Mouse (Mus musculus) lung, embryonic 15.5 days (tissue): ENCODE measurements around the gene Akap7. TPM values are rescaled to one million over a fixed set of nuclear protein-coding genes. Genes with fewer than 3 reads are reported as not detected.
A peak's percentile ranks its signal among the peaks of the same experiment; 100 is the strongest.

Experiments
- ATAC-seq: fragments of 200-750 bp; cut with Nextera tagmentation; 2 replicates; pipeline ENCODE4 v1.8.0; 2017; ENCODE audit warnings: moderate number of reproducible peaks, borderline replicate concordance; ENCODE audit not compliant: low FRiP score, low TSS enrichment; ENCODE audit errors: extremely low read depth
- H3K27ac ChIP-seq: fragments of 300-500 bp; sonication (generic); 2 replicates; pipeline ENCODE4 v1.5.1; 2015; ENCODE audit warnings: moderate library complexity, mild to moderate bottlenecking, inconsistent platforms
- H3K27me3 ChIP-seq: fragments of 300-500 bp; sonication (generic); 2 replicates; pipeline ENCODE4 v1.6.1; 2015; ENCODE audit warnings: inconsistent platforms
- H3K36me3 ChIP-seq: fragments of 300-500 bp; sonication (generic); 2 replicates; pipeline ENCODE4 v1.6.1; 2015; ENCODE audit warnings: inconsistent platforms
- H3K4me1 ChIP-seq: fragments of 300-500 bp; sonication (generic); 2 replicates; pipeline ENCODE4 v1.6.1; 2015; ENCODE audit warnings: inconsistent platforms
- H3K4me2 ChIP-seq: fragments of 300-500 bp; sonication (generic); 2 replicates; pipeline ENCODE4 v1.6.1; 2015; ENCODE audit warnings: inconsistent platforms, mild to moderate bottlenecking, moderate library complexity
- H3K4me3 ChIP-seq: fragments of 300-500 bp; sonication (generic); 2 replicates; pipeline ENCODE4 v1.5.1; 2015; ENCODE audit warnings: mild to moderate bottlenecking, inconsistent platforms
- H3K9ac ChIP-seq: fragments of 300-500 bp; sonication (generic); 2 replicates; pipeline ENCODE4 v1.6.1; 2015; ENCODE audit warnings: inconsistent platforms
- H3K9me3 ChIP-seq: fragments of 300-500 bp; sonication (generic); 2 replicates; pipeline ENCODE4 v1.6.1; 2016; ENCODE audit warnings: inconsistent platforms
- WGBS: fragments of 180-500 bp; shearing (Covaris S2); methylation state at CpG from one replicate; pipeline ENCODE4 v1.1.7; 2015; 5-methylcytosine and 5-hydroxymethylcytosine counted together
- polyA plus RNA-seq: library from polyadenylated mRNA; unstranded; fragments of >200 nt; fragmentation: Nextera tagmentation; extraction: Ambion mirVana; gene quantifications from 2 replicates; pipeline ENCODE4 v1.2.1, GENCODE M21; 2015

Akap7 gene
- polyA plus RNA-seq, 1 experiment from 2014 or later = 25.4 TPM

- H3K4me2 ChIP-seq = no peak overlapping the region
- peaks cover 21% of the 10 kb centered on the region; the same call in 1 of the 2 replicates for H3K4me1 ChIP-seq
- WGBS = 53% methylated on average over 7 of the region's 7 CpGs
- no peak overlapping the region for H3K9ac ChIP-seq
- ATAC-seq = peak; percentile 72; the same call in 1 of the 2 replicates
- H3K4me3 ChIP-seq = no peak overlapping the region
- H3K27ac ChIP-seq = no peak overlapping the region
- no peaks in the 10 kb centered on the region for H3K9me3 ChIP-seq
- no peaks in the 10 kb centered on the region for H3K27me3 ChIP-seq
- no peaks in the 10 kb centered on the region for H3K36me3 ChIP-seq
Measured at GRCm38 (mm10) chr10:25275492-25275891, 32.2 kb downstream of the Akap7 start.

GRCm38 (mm10) chr10:25274621-25275330, 32.9 kb downstream of the Akap7 start:
- 89% methylated on average over 26 of the region's 26 CpGs for WGBS
- H3K27ac ChIP-seq = no peak overlapping the region

GRCm38 (mm10) chr10:25273731-25274130, 33.9 kb downstream of the Akap7 start:
- Histone ChIP-seq H3K27ac (no peak overlapping the region), H3K4me2 (no peak overlapping the region)

More at GRCm38 (mm10) chr10:25274621-25275330, 32.9 kb downstream of the Akap7 start:
- Histone ChIP-seq H3K36me3 (no peaks in the 10 kb centered on the region), H3K9me3 (no peaks in the 10 kb centered on the region), H3K27me3 (no peaks in the 10 kb centered on the region), H3K4me3 (no peak overlapping the region), H3K4me2 (no peak overlapping the region), H3K4me1 (peaks cover 21% of the 10 kb centered on the region; the same call in 1 of the 2 replicates), H3K9ac (no peak overlapping the region)
- ATAC-seq = no peak

GRCm38 (mm10) chr10:25271756-25272155, 35.9 kb downstream of the Akap7 start:
- peak overlapping the region; percentile 41; the same call in 1 of the 2 replicates for H3K27ac ChIP-seq
- ATAC-seq = no peak
- no peak overlapping the region for H3K4me3 ChIP-seq
- no peak overlapping the region for H3K9ac ChIP-seq
- no peaks in the 10 kb centered on the region for H3K36me3 ChIP-seq
- 60% methylated on average over 2 of the region's 2 CpGs for WGBS
- peaks cover 17% of the 10 kb centered on the region; the same call in 1 of the 2 replicates for H3K4me1 ChIP-seq
- no peaks in the 10 kb centered on the region for H3K9me3 ChIP-seq
- no peaks in the 10 kb centered on the region for H3K27me3 ChIP-seq
- H3K4me2 ChIP-seq = no peak overlapping the region

More at GRCm38 (mm10) chr10:25273731-25274130, 33.9 kb downstream of the Akap7 start:
- no peaks in the 10 kb centered on the region for H3K9me3 ChIP-seq
- no peak overlapping the region for H3K9ac ChIP-seq
- peaks cover 17% of the 10 kb centered on the region; the same call in 1 of the 2 replicates for H3K4me1 ChIP-seq
- no peak for ATAC-seq
- WGBS = 70% methylated on average over 1 of the region's 1 CpGs
- H3K27me3 ChIP-seq = no peaks in the 10 kb centered on the region
- H3K36me3 ChIP-seq = no peaks in the 10 kb centered on the region
- no peak overlapping the region for H3K4me3 ChIP-seq

- no peaks in the 10 kb centered on the region for H3K9me3 ChIP-seq
- no peak overlapping the region for H3K4me3 ChIP-seq
- ATAC-seq = no peak
- no peak overlapping the region for H3K27ac ChIP-seq
- peaks cover 17% of the 10 kb centered on the region; the same call in 1 of the 2 replicates for H3K4me1 ChIP-seq
- no peak overlapping the region for H3K4me2 ChIP-seq
- 84% methylated on average over 8 of the region's 8 CpGs for WGBS
- H3K27me3 ChIP-seq = no peaks in the 10 kb centered on the region
- H3K9ac ChIP-seq = no peak overlapping the region
- H3K36me3 ChIP-seq = no peaks in the 10 kb centered on the region
Measured at GRCm38 (mm10) chr10:25271207-25271606, 36.5 kb downstream of the Akap7 start.

- H3K27me3 ChIP-seq = no peaks in the 10 kb centered on the region
- peak; percentile 82; the same call in 1 of the 2 replicates for ATAC-seq
- H3K4me2 ChIP-seq = no peak overlapping the region
- 0 out of 2 replicates have a peak, but pooled peaks cover 8% of the 10 kb centered on the region for H3K4me1 ChIP-seq
- no peaks in the 10 kb centered on the region for H3K9me3 ChIP-seq
- H3K9ac ChIP-seq = no peak overlapping the region
- no peak overlapping the region for H3K27ac ChIP-seq
- H3K36me3 ChIP-seq = no peaks in the 10 kb centered on the region
- H3K4me3 ChIP-seq = no peak overlapping the region
- WGBS = 30% methylated on average over 18 of the region's 18 CpGs
Measured at GRCm38 (mm10) chr10:25268476-25269351, 39.0 kb downstream of the Akap7 start.

GRCm38 (mm10) chr10:25261176-25261575, 46.5 kb downstream of the Akap7 start:
- no peak overlapping the region for H3K9ac ChIP-seq
- no peak overlapping the region for H3K4me3 ChIP-seq
- WGBS = 44% methylated on average over 6 of the region's 6 CpGs
- no peak overlapping the region for H3K27ac ChIP-seq
- H3K36me3 ChIP-seq = no peaks in the 10 kb centered on the region
- no peaks in the 10 kb centered on the region for H3K27me3 ChIP-seq
- no peaks in the 10 kb centered on the region for H3K9me3 ChIP-seq
- H3K4me1 ChIP-seq = no peaks in the 10 kb centered on the region
- no peak for ATAC-seq
- no peak overlapping the region for H3K4me2 ChIP-seq

- Histone ChIP-seq H3K9ac (no peak overlapping the region), H3K4me3 (no peak overlapping the region), H3K36me3 (no peaks in the 10 kb centered on the region), H3K27ac (no peak overlapping the region), H3K4me2 (no peak overlapping the region), H3K9me3 (no peaks in the 10 kb centered on the region), H3K27me3 (no peaks in the 10 kb centered on the region), H3K4me1 (no peaks in the 10 kb centered on the region)
- no peak for ATAC-seq
- WGBS = 87% methylated on average over 10 of the region's 10 CpGs
Measured at GRCm38 (mm10) chr10:25260724-25261123, 46.9 kb downstream of the Akap7 start.

- Histone ChIP-seq H3K4me3 (no peak overlapping the region), H3K36me3 (no peaks in the 10 kb centered on the region)
- no peak for ATAC-seq
Measured at GRCm38 (mm10) chr10:25258171-25258570, 49.5 kb downstream of the Akap7 start.

GRCm38 (mm10) chr10:25257466-25257865, 50.2 kb downstream of the Akap7 start:
- Histone ChIP-seq H3K27ac (no peak overlapping the region), H3K9me3 (no peaks in the 10 kb centered on the region), H3K9ac (no peak overlapping the region), H3K4me1 (no peaks in the 10 kb centered on the region), H3K27me3 (no peaks in the 10 kb centered on the region), H3K36me3 (no peaks in the 10 kb centered on the region), H3K4me2 (no peak overlapping the region), H3K4me3 (no peak overlapping the region)
- ATAC-seq = no peak
- 34% methylated on average over 5 of the region's 5 CpGs for WGBS

More at GRCm38 (mm10) chr10:25258171-25258570, 49.5 kb downstream of the Akap7 start:
- H3K27ac ChIP-seq = no peak overlapping the region
- H3K9me3 ChIP-seq = no peaks in the 10 kb centered on the region
- no peaks in the 10 kb centered on the region for H3K4me1 ChIP-seq
- no peaks in the 10 kb centered on the region for H3K27me3 ChIP-seq
- WGBS = 75% methylated on average over 6 of the region's 6 CpGs
- H3K4me2 ChIP-seq = no peak overlapping the region
- no peak overlapping the region for H3K9ac ChIP-seq

GRCm38 (mm10) chr10:25253474-25253873, 54.2 kb downstream of the Akap7 start:
- no peaks in the 10 kb centered on the region for H3K36me3 ChIP-seq
- whole genome bisulfite sequencing = 74% methylated on average over 2 of the region's 2 CpGs
- H3K9me3 ChIP-seq = no peaks in the 10 kb centered on the region
- no peak overlapping the region for H3K4me3 ChIP-seq
- no peak overlapping the region for H3K27ac ChIP-seq
- no peaks in the 10 kb centered on the region for H3K4me1 ChIP-seq
- ATAC-seq = peak; percentile 42; the same call in 1 of the 2 replicates
- no peak overlapping the region for H3K9ac ChIP-seq
- no peaks in the 10 kb centered on the region for H3K27me3 ChIP-seq
- H3K4me2 ChIP-seq = no peak overlapping the region

GRCm38 (mm10) chr10:25253006-25253405, 54.7 kb downstream of the Akap7 start:
- Histone ChIP-seq H3K4me3 (no peak overlapping the region), H3K4me1 (no peaks in the 10 kb centered on the region), H3K27ac (no peak overlapping the region), H3K4me2 (no peak overlapping the region), H3K9ac (no peak overlapping the region), H3K27me3 (no peaks in the 10 kb centered on the region), H3K9me3 (no peaks in the 10 kb centered on the region), H3K36me3 (no peaks in the 10 kb centered on the region)
- no peak for ATAC-seq
- 73% methylated on average over 4 of the region's 4 CpGs for WGBS
